Mouse (Mus musculus): ENCODE data around the gene Ifnl3.

- TF ChIP-seq CTCF (conservative IDR thresholded peaks at IDR 0.05; ENCODE audit: insufficient read depth, insufficient read length, low read depth, low read length): no peak
- no peak for TF ChIP-seq POLR2A (IDR thresholded peaks at IDR 0.05; ENCODE audit: low read depth, low read length)
Observed at GRCm38 (mm10) chr7:28562371-28562770, 39.7 kb downstream of the Ifnl3 start.

Data from kidney, adult 2 months (tissue).